In genomic region chr10:128458348-128458718, GRCm38 (mm10) we compare ENCODE assay signal across 8 mouse cellular contexts. TPM values are rescaled to one million over a fixed set of nuclear protein-coding genes. Genes with fewer than 3 reads are reported as not detected.
DNase-seq lines count a peak whose midpoint lies in the region; ATAC-seq and TF ChIP-seq lines count a peak whose summit lies in the region.

No protein-coding gene starts in this region.

- peaks cover 19% of the 10 kb centered on the region for H3K36me3 ChIP-seq in embryonic facial prominence, embryonic 13.5 days
- peaks cover 23% of the 10 kb centered on the region for H3K36me3 ChIP-seq in heart, embryonic 10.5 days
- H3K36me3 ChIP-seq in kidney, embryonic 14.5 days (ENCODE audit: control insufficient read depth, insufficient read depth, low read length) = peaks cover 19% of the 10 kb centered on the region
- peaks cover 19% of the 10 kb centered on the region for H3K36me3 ChIP-seq in limb, embryonic 15.5 days
- H3K36me3 ChIP-seq in midbrain, postnatal 0 days (ENCODE audit: insufficient read depth, low read length) = peaks cover 11% of the 10 kb centered on the region

- H3K4me1 ChIP-seq in embryonic facial prominence, embryonic 13.5 days = peaks cover 13% of the 10 kb centered on the region
- H3K4me1 ChIP-seq in heart, embryonic 10.5 days = peaks cover 10% of the 10 kb centered on the region
- H3K4me1 ChIP-seq in kidney, embryonic 14.5 days (ENCODE audit: control insufficient read depth, insufficient read depth, low read length) = peaks cover 12% of the 10 kb centered on the region
- H3K4me1 ChIP-seq in limb, embryonic 15.5 days = peaks cover 13% of the 10 kb centered on the region
- peaks cover 7% of the 10 kb centered on the region; the same call in 1 of the 2 replicates for H3K4me1 ChIP-seq in midbrain, postnatal 0 days (ENCODE audit: insufficient read depth, low read length)

- no peak for TF ChIP-seq CTCF in midbrain, postnatal 0 days (IDR thresholded peaks at IDR 0.05)

- peak overlapping the region; percentile 98 for H3K9ac ChIP-seq in embryonic facial prominence, embryonic 13.5 days
- H3K9ac ChIP-seq in kidney, embryonic 14.5 days (ENCODE audit: low read depth, low read length) = peak overlapping the region; percentile 96
- H3K9ac ChIP-seq in limb, embryonic 15.5 days = peak overlapping the region; percentile 95
- H3K9ac ChIP-seq in midbrain, postnatal 0 days (replicated peaks; ENCODE audit: low read length, poor library complexity, severe bottlenecking) = peak overlapping the region; percentile 93

- peak; percentile 65 for ATAC-seq in embryonic facial prominence, embryonic 13.5 days (ENCODE audit: insufficient number of reproducible peaks, insufficient read depth, low FRiP score, low TSS enrichment, low read depth)
- ATAC-seq in kidney, embryonic 14.5 days (ENCODE audit: low FRiP score, low TSS enrichment) = peak; percentile 71
- peak; percentile 66 for ATAC-seq in limb, embryonic 15.5 days (ENCODE audit: insufficient number of reproducible peaks, low FRiP score, low TSS enrichment, low read depth)
- peak; percentile 77 for ATAC-seq in midbrain, postnatal 0 days (ENCODE audit: low FRiP score)

- peak overlapping the region; percentile 77 for H3K4me3 ChIP-seq in embryonic facial prominence, embryonic 13.5 days
- peak overlapping the region; percentile 90 for H3K4me3 ChIP-seq in heart, embryonic 10.5 days
- H3K4me3 ChIP-seq in kidney, embryonic 14.5 days (ENCODE audit: low read length) = peak overlapping the region; percentile 95
- peak overlapping the region; percentile 88 for H3K4me3 ChIP-seq in limb, embryonic 15.5 days
- peak overlapping the region; percentile 92 for H3K4me3 ChIP-seq in midbrain, postnatal 0 days (ENCODE audit: low read depth, low read length)

- no peaks in the 10 kb centered on the region for H3K9me3 ChIP-seq in embryonic facial prominence, embryonic 13.5 days
- no peaks in the 10 kb centered on the region for H3K9me3 ChIP-seq in heart, embryonic 10.5 days
- H3K9me3 ChIP-seq in kidney, embryonic 14.5 days (ENCODE audit: control insufficient read depth, low read length) = no peaks in the 10 kb centered on the region
- no peaks in the 10 kb centered on the region for H3K9me3 ChIP-seq in limb, embryonic 15.5 days
- no peaks in the 10 kb centered on the region for H3K9me3 ChIP-seq in midbrain, postnatal 0 days (ENCODE audit: low read length)

- peak; percentile 90 for DNase-seq in 3134 (ENCODE audit: extremely low read depth, insufficient read length, low spot score)
- peak; percentile 97 for DNase-seq in adrenal gland, postnatal 10 days
- DNase-seq in heart, embryonic 10.5 days (ENCODE audit: low spot score) = peak; percentile 94
- peak; percentile 87 for DNase-seq in midbrain, postnatal 0 days (ENCODE audit: low spot score)
- DNase-seq in spleen, postnatal 10 days (ENCODE audit: low spot score in 2 of 2) = peak; percentile 92 to 97

- no peaks in the 10 kb centered on the region for H3K27me3 ChIP-seq in embryonic facial prominence, embryonic 13.5 days
- H3K27me3 ChIP-seq in heart, embryonic 10.5 days (ENCODE audit: insufficient read depth, poor library complexity, severe bottlenecking) = no peaks in the 10 kb centered on the region
- H3K27me3 ChIP-seq in kidney, embryonic 14.5 days (ENCODE audit: control insufficient read depth, insufficient read depth, low read length) = no peaks in the 10 kb centered on the region
- no peaks in the 10 kb centered on the region for H3K27me3 ChIP-seq in limb, embryonic 15.5 days
- H3K27me3 ChIP-seq in midbrain, postnatal 0 days (ENCODE audit: insufficient read depth, low read length) = no peaks in the 10 kb centered on the region

- peak overlapping the region; percentile 89 for H3K4me2 ChIP-seq in embryonic facial prominence, embryonic 13.5 days
- peak overlapping the region; percentile 64 for H3K4me2 ChIP-seq in kidney, embryonic 14.5 days (replicated peaks; ENCODE audit: low read depth, low read length)
- peak overlapping the region; percentile 66 for H3K4me2 ChIP-seq in limb, embryonic 15.5 days
- peak overlapping the region; percentile 65 for H3K4me2 ChIP-seq in midbrain, postnatal 0 days (ENCODE audit: low read depth, low read length, poor library complexity, severe bottlenecking)

- WGBS in embryonic facial prominence, embryonic 13.5 days = under 1% methylated on average over 29 of the region's 29 CpGs
- under 1% methylated on average over 29 of the region's 29 CpGs for WGBS in heart, embryonic 10.5 days
- WGBS in kidney, embryonic 14.5 days = under 1% methylated on average over 29 of the region's 29 CpGs
- WGBS in limb, embryonic 15.5 days = under 1% methylated on average over 29 of the region's 29 CpGs
- under 1% methylated on average over 29 of the region's 29 CpGs for whole genome bisulfite sequencing in midbrain, postnatal 0 days

- peak overlapping the region; percentile 93 for H3K27ac ChIP-seq in embryonic facial prominence, embryonic 13.5 days
- peak overlapping the region; percentile 98 for H3K27ac ChIP-seq in heart, embryonic 10.5 days
- H3K27ac ChIP-seq in kidney, embryonic 14.5 days (ENCODE audit: low read depth, low read length) = peak overlapping the region; percentile 95
- peak overlapping the region; percentile 96 for H3K27ac ChIP-seq in limb, embryonic 15.5 days
- H3K27ac ChIP-seq in midbrain, postnatal 0 days (ENCODE audit: low read depth, low read length) = peak overlapping the region; percentile 94

RNA-seq across cellular contexts. Expression of gene Smarcc2, which starts 0.7 kb away (rescaled TPM):
- 100 to 1,000 TPM in 1 of 2 experiments, 10 to 100 TPM in 1; 94.1 to 123 TPM for total RNA-seq in adrenal gland, postnatal 10 days (2021)
- polyA plus RNA-seq in embryonic facial prominence, embryonic 13.5 days (2015; fragmentation: Nextera tagmentation; extraction: Ambion mirVana) = 111 and 119 TPM in 2 replicates
- polyA plus RNA-seq in heart, embryonic 10.5 days (2016; fragmentation: Nextera tagmentation; extraction: Ambion mirVana) = 66.0 and 68.7 TPM in 2 replicates
- 64.8 and 96.7 TPM in 2 replicates for polyA plus RNA-seq in kidney, embryonic 14.5 days (2014; fragmentation: Nextera tagmentation; extraction: Ambion mirVana)
- 80.7 and 84.4 TPM in 2 replicates for polyA plus RNA-seq in limb, embryonic 15.5 days (2015; fragmentation: Nextera tagmentation; extraction: Ambion mirVana)
- 216 and 233 TPM in 2 replicates for total RNA-seq in midbrain, postnatal 0 days (2014; rRNA removed)
- 129 and 143 TPM in 2 replicates for polyA plus RNA-seq in midbrain, postnatal 0 days (2015; fragmentation: Nextera tagmentation; extraction: Ambion mirVana)

RNA-seq across cellular contexts. Expression of gene Myl6, which starts 35.6 kb away (rescaled TPM):
- total RNA-seq in adrenal gland, postnatal 10 days (2021) = 100 to 1,000 TPM; 739 to 765 TPM
- 961 and 1,001 TPM in 2 replicates for polyA plus RNA-seq in embryonic facial prominence, embryonic 13.5 days (2015; fragmentation: Nextera tagmentation; extraction: Ambion mirVana)
- 1,508 and 1,550 TPM in 2 replicates for polyA plus RNA-seq in heart, embryonic 10.5 days (2016; fragmentation: Nextera tagmentation; extraction: Ambion mirVana)
- 921 and 980 TPM in 2 replicates for polyA plus RNA-seq in kidney, embryonic 14.5 days (2014; fragmentation: Nextera tagmentation; extraction: Ambion mirVana)
- 1,269 and 1,341 TPM in 2 replicates for polyA plus RNA-seq in limb, embryonic 15.5 days (2015; fragmentation: Nextera tagmentation; extraction: Ambion mirVana)
- total RNA-seq in midbrain, postnatal 0 days (2014; rRNA removed) = 648 and 715 TPM in 2 replicates
- 946 and 1,057 TPM in 2 replicates for polyA plus RNA-seq in midbrain, postnatal 0 days (2015; fragmentation: Nextera tagmentation; extraction: Ambion mirVana)

RNA-seq across cellular contexts. Expression of gene Myl6b, which starts 40.2 kb away (rescaled TPM):
- total RNA-seq in adrenal gland, postnatal 10 days (2021) = 10 to 100 TPM; 10.9 to 17.3 TPM
- polyA plus RNA-seq in embryonic facial prominence, embryonic 13.5 days (2015; fragmentation: Nextera tagmentation; extraction: Ambion mirVana) = 2.8 and 4.0 TPM in 2 replicates
- 3.2 and 4.0 TPM in 2 replicates for polyA plus RNA-seq in heart, embryonic 10.5 days (2016; fragmentation: Nextera tagmentation; extraction: Ambion mirVana)
- polyA plus RNA-seq in kidney, embryonic 14.5 days (2014; fragmentation: Nextera tagmentation; extraction: Ambion mirVana) = 3.2 and 3.5 TPM in 2 replicates
- polyA plus RNA-seq in limb, embryonic 15.5 days (2015; fragmentation: Nextera tagmentation; extraction: Ambion mirVana) = 4.7 and 7.4 TPM in 2 replicates
- total RNA-seq in midbrain, postnatal 0 days (2014; rRNA removed) = 24.6 and 28.6 TPM in 2 replicates
- polyA plus RNA-seq in midbrain, postnatal 0 days (2015; fragmentation: Nextera tagmentation; extraction: Ambion mirVana) = 4.9 and 5.4 TPM in 2 replicates

RNA-seq across cellular contexts. Expression of gene Rnf41, which starts 46.9 kb away (rescaled TPM):
- total RNA-seq in adrenal gland, postnatal 10 days (2021) = 10 to 100 TPM; 37.4 TPM
- 45.4 and 46.7 TPM in 2 replicates for polyA plus RNA-seq in embryonic facial prominence, embryonic 13.5 days (2015; fragmentation: Nextera tagmentation; extraction: Ambion mirVana)
- 31.0 and 34.3 TPM in 2 replicates for polyA plus RNA-seq in heart, embryonic 10.5 days (2016; fragmentation: Nextera tagmentation; extraction: Ambion mirVana)
- 35.6 and 36.4 TPM in 2 replicates for polyA plus RNA-seq in kidney, embryonic 14.5 days (2014; fragmentation: Nextera tagmentation; extraction: Ambion mirVana)
- 40.8 and 42.9 TPM in 2 replicates for polyA plus RNA-seq in limb, embryonic 15.5 days (2015; fragmentation: Nextera tagmentation; extraction: Ambion mirVana)
- 94.3 and 103 TPM in 2 replicates for total RNA-seq in midbrain, postnatal 0 days (2014; rRNA removed)
- 91.6 and 93.8 TPM in 2 replicates for polyA plus RNA-seq in midbrain, postnatal 0 days (2015; fragmentation: Nextera tagmentation; extraction: Ambion mirVana)

RNA-seq across cellular contexts. Expression of gene Nabp2, which starts 47.0 kb away (rescaled TPM):
- 10 to 100 TPM; 58.0 to 59.9 TPM for total RNA-seq in adrenal gland, postnatal 10 days (2021)
- 72.3 and 73.0 TPM in 2 replicates for polyA plus RNA-seq in embryonic facial prominence, embryonic 13.5 days (2015; fragmentation: Nextera tagmentation; extraction: Ambion mirVana)
- 76.5 and 87.9 TPM in 2 replicates for polyA plus RNA-seq in heart, embryonic 10.5 days (2016; fragmentation: Nextera tagmentation; extraction: Ambion mirVana)
- 87.8 and 103 TPM in 2 replicates for polyA plus RNA-seq in kidney, embryonic 14.5 days (2014; fragmentation: Nextera tagmentation; extraction: Ambion mirVana)
- polyA plus RNA-seq in limb, embryonic 15.5 days (2015; fragmentation: Nextera tagmentation; extraction: Ambion mirVana) = 60.1 and 62.1 TPM in 2 replicates
- 63.1 and 82.0 TPM in 2 replicates for total RNA-seq in midbrain, postnatal 0 days (2014; rRNA removed)
- polyA plus RNA-seq in midbrain, postnatal 0 days (2015; fragmentation: Nextera tagmentation; extraction: Ambion mirVana) = 145 and 157 TPM in 2 replicates

Comparison
In these comparisons a context has a peak if more than half of its experiments do, and no peak if none do; other contexts are left out.
1. Peak in every context shown above with its lines: DNase-seq, ATAC-seq, H3K4me3 ChIP-seq and H3K27ac ChIP-seq.